Mouse (Mus musculus) CD8-positive naive resting alpha-beta T cell, adult 57 days (primary cell): ENCODE measurements around the gene Il17rb. TPM values are rescaled to one million over a fixed set of nuclear protein-coding genes. Genes with fewer than 3 reads are reported as not detected.

Experiments
- total RNA-seq: library from RNA; stranded (reverse); gene quantifications from one replicate; pipeline ENCODE4 v1.2.4, GENCODE M21; 2023

Il17rb gene
- total RNA-seq: not detected

DNA sequence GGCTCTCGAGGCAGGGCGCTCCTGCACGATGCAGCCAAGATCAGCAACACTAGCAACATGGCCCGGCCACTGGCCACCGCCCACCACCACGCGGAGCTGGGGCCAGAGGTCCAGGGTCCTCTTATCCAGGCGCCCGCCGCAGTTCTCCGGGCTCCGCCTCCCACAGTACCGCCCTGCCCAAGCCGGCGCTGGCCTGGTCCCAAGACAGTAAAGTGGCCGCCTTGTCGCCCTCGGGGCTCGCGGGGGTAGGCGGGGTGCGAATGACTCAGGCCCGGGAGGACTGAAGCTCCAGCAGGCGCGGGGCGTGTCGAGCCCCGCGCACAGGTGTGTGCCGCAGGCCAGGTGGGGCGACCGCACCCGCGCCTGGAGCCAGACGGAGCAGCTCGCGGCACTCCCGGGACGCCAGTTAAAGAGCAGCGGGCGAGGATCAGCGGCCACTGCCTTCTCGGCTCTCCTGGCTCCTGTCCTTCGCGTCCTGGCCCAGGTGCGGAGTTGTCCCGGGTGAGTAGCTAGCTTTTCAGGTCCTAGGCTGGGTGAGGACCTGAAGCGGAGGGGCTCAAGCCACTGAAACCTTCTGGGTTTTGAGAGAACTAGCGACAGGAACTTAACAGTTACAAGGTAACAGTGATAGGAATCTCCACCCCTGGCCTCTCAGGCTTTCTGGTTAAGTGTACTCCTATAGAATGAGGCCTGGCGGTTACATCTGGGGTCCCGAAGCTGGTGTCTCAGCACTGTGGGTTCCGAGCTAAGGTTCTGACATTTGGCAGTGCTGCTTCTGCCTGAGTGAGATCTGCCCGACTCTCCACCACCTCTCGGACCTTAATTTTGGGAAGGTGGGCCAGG lies at the start of gene Il17rb, which contains the start of gene Chdh:
Il17rb (minus strand) TSS at position 164 of the 843 bp plus-strand sequence.
Chdh (plus strand) TSS at position 291 of the 843 bp plus-strand sequence.

DNA sequence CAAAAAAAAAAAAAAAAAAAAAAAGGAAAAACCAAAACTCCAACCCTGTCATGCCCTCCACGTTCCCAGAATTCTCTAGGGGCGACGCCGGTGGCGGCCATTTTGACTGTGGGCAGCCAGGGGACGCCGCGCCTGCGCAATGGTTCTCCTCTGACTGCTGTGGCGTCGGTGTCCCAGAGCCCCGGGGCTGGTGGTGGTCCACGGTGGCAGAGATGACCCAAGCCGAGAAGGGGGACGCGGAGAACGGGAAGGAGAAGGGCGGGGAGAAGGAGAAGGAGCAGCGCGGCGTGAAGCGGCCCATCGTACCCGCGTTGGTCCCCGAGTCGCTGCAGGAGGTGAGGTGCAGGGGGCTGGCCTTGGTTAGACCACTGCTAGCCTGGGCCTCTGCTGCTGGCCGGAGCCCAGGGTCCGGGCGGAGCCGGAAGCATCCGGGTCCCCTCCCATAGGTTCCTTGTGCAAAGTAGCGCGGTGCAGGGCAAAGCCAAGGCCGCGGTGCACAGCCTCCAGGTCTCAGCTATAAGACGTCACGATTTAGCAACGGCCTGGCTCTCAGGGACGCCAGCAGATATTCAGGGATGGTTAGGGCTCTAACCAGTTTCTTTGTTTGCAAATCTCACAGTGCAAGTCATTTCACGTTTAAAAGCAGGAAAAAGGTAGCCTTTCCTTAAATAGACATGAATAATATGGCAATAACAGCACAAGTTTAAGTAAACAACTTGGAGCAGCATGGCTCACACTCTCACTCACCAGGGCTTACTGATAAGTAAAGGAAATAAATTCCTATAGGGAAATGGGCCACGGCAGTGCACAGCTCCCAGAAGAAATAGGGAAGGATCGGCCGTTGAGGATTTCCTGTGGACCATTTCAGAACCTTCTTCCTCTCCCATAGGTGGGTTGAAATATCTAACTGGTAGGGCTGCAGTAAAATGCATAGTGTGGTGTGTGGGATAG lies 30.2 kb downstream of the Il17rb start, which contains the start of gene Actr8:
Actr8 (plus strand) TSS at position 84 of the 951 bp plus-strand sequence.

DNA sequence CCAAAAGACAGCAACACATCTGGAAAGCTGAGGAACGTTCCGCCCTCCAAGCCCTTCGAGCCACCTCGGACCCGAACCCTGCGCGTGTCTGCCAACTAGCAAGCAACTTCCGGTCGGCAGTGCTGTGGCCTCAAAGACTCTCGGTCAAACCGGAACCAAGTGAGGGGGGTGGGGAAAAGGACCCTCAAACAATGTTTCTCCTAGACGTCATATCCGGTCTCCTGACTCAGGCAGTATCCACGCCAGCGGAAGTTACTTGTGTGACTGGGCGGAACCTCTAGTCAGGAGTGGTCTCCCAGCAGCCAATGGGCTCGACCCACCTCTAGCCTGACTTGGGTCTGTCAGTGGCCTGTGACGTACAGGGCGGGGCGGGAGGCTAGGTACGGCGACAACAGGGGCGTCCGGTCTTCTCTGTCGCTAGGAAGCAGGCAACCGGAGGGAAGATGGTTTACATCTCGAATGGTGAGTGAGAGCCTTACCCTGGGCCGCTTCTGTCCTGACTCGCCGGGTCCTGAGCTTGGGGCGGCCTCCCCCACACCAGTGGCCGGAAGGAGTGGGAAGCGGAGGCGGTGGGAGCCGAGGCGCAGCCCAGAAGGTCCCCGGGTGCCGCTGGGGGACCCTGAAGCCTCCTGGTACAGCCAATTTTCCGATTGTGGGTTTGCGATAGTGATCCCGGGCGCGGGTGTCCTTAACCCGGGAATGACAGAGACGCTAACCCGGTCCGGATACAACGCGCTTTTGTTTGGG lies 40.4 kb downstream of the Il17rb start, which contains the start of gene Selenok:
Selenok (plus strand) TSS at position 234 of the 747 bp plus-strand sequence.

Other genes with a start within 250 kb of the Il17rb start
- 148 TPM for gene Selenok, start 40.6 kb downstream of the Il17rb start, total RNA-seq
- gene Actr8, start 30.6 kb downstream of the Il17rb start, total RNA-seq: 57.0 TPM
- gene Chdh, start 127 bp upstream of the Il17rb start, total RNA-seq: not detected